Mouse (Mus musculus): ENCODE results near the gene Rnf32. TPM values are rescaled to one million over a fixed set of nuclear protein-coding genes. Genes with fewer than 3 reads are reported as not detected.

Gene Rnf32
- 0.94 and 2.6 TPM in 2 replicates for polyA plus RNA-seq (2011; ENCODE audit: insufficient read length, low read depth, missing spikeins)

- Histone ChIP-seq H3K4me1 (ENCODE audit: control insufficient read depth, insufficient read depth, low read length) (no peaks in the 10 kb centered on the region; the same call in 1 of the 2 replicates), H3K4me3 (ENCODE audit: insufficient read depth, low read length) (peak within 1 kb of the TSS; percentile 81), H3K27ac (ENCODE audit: insufficient read depth, low read length) (no peak within 1 kb of the TSS)
- TF ChIP-seq POLR2A (IDR thresholded peaks at IDR 0.05; ENCODE audit: low read depth, low read length) (peak; percentile 89), CTCF (IDR thresholded peaks at IDR 0.05; ENCODE audit: borderline replicate concordance, insufficient read depth, low read length) (no peak)
Measured at GRCm38 (mm10) chr5:29195570-29196263, at the start of gene Rnf32. TSS of gene Rnf32 (plus strand) at chr5:29195992.

GRCm38 (mm10) chr5:29150146-29150545 is 45.6 kb upstream of the Rnf32 start:
- no peaks in the 10 kb centered on the region for H3K4me1 ChIP-seq (ENCODE audit: control insufficient read depth, insufficient read depth, low read length)
- H3K27ac ChIP-seq (ENCODE audit: insufficient read depth, low read length) = no peak overlapping the region
- H3K4me3 ChIP-seq (ENCODE audit: insufficient read depth, low read length) = no peak overlapping the region
- no peak for TF ChIP-seq CTCF (IDR thresholded peaks at IDR 0.05; ENCODE audit: borderline replicate concordance, insufficient read depth, low read length)
- TF ChIP-seq POLR2A (IDR thresholded peaks at IDR 0.05; ENCODE audit: low read depth, low read length) = no peak

GRCm38 (mm10) chr5:29159849-29160248 is 35.9 kb upstream of the Rnf32 start:
- Histone ChIP-seq H3K4me1 (ENCODE audit: control insufficient read depth, insufficient read depth, low read length) (no peaks in the 10 kb centered on the region), H3K27ac (ENCODE audit: insufficient read depth, low read length) (no peak overlapping the region), H3K4me3 (ENCODE audit: insufficient read depth, low read length) (no peak overlapping the region)
- no peak for TF ChIP-seq CTCF (IDR thresholded peaks at IDR 0.05; ENCODE audit: borderline replicate concordance, insufficient read depth, low read length)
- no peak for TF ChIP-seq POLR2A (IDR thresholded peaks at IDR 0.05; ENCODE audit: low read depth, low read length)

GRCm38 (mm10) chr5:29166947-29167346 is 28.8 kb upstream of the Rnf32 start:
- H3K4me3 ChIP-seq (ENCODE audit: insufficient read depth, low read length) = no peak overlapping the region
- no peak overlapping the region for H3K27ac ChIP-seq (ENCODE audit: insufficient read depth, low read length)
- H3K4me1 ChIP-seq (ENCODE audit: control insufficient read depth, insufficient read depth, low read length) = no peaks in the 10 kb centered on the region
- TF ChIP-seq POLR2A (IDR thresholded peaks at IDR 0.05; ENCODE audit: low read depth, low read length) = no peak
- no peak for TF ChIP-seq CTCF (IDR thresholded peaks at IDR 0.05; ENCODE audit: borderline replicate concordance, insufficient read depth, low read length)

- H3K4me3 ChIP-seq (ENCODE audit: insufficient read depth, low read length) = no peak overlapping the region
- no peak overlapping the region for H3K27ac ChIP-seq (ENCODE audit: insufficient read depth, low read length)
- no peak for TF ChIP-seq POLR2A (IDR thresholded peaks at IDR 0.05; ENCODE audit: low read depth, low read length)
- no peak for TF ChIP-seq CTCF (IDR thresholded peaks at IDR 0.05; ENCODE audit: borderline replicate concordance, insufficient read depth, low read length)
- no peaks in the 10 kb centered on the region for H3K4me1 ChIP-seq (ENCODE audit: control insufficient read depth, insufficient read depth, low read length)
Measured at GRCm38 (mm10) chr5:29170193-29170592, 25.6 kb upstream of the Rnf32 start.

GRCm38 (mm10) chr5:29171165-29171564 is 24.6 kb upstream of the Rnf32 start:
- no peak overlapping the region for H3K4me3 ChIP-seq (ENCODE audit: insufficient read depth, low read length)
- no peaks in the 10 kb centered on the region for H3K4me1 ChIP-seq (ENCODE audit: control insufficient read depth, insufficient read depth, low read length)
- no peak for TF ChIP-seq CTCF (IDR thresholded peaks at IDR 0.05; ENCODE audit: borderline replicate concordance, insufficient read depth, low read length)
- no peak overlapping the region for H3K27ac ChIP-seq (ENCODE audit: insufficient read depth, low read length)

GRCm38 (mm10) chr5:29186798-29187197 is 9.0 kb upstream of the Rnf32 start:
- H3K27ac ChIP-seq (ENCODE audit: insufficient read depth, low read length) = no peak overlapping the region
- H3K4me3 ChIP-seq (ENCODE audit: insufficient read depth, low read length) = no peak overlapping the region
- H3K4me1 ChIP-seq (ENCODE audit: control insufficient read depth, insufficient read depth, low read length) = no peaks in the 10 kb centered on the region
- TF ChIP-seq POLR2A (IDR thresholded peaks at IDR 0.05; ENCODE audit: low read depth, low read length) = no peak
- TF ChIP-seq CTCF (IDR thresholded peaks at IDR 0.05; ENCODE audit: borderline replicate concordance, insufficient read depth, low read length) = no peak

- H3K4me3 ChIP-seq (ENCODE audit: insufficient read depth, low read length) = peak overlapping the region; percentile 81
- H3K27ac ChIP-seq (ENCODE audit: insufficient read depth, low read length) = no peak overlapping the region
- TF ChIP-seq POLR2A (IDR thresholded peaks at IDR 0.05; ENCODE audit: low read depth, low read length) = no peak
- TF ChIP-seq CTCF (IDR thresholded peaks at IDR 0.05; ENCODE audit: borderline replicate concordance, insufficient read depth, low read length) = no peak
- no peaks in the 10 kb centered on the region; the same call in 1 of the 2 replicates for H3K4me1 ChIP-seq (ENCODE audit: control insufficient read depth, insufficient read depth, low read length)
Measured at GRCm38 (mm10) chr5:29195231-29195569, 592 bp upstream of the Rnf32 start.

GRCm38 (mm10) chr5:29196264-29196658 is 469 bp downstream of the Rnf32 start:
- TF ChIP-seq CTCF (IDR thresholded peaks at IDR 0.05; ENCODE audit: borderline replicate concordance, insufficient read depth, low read length) (no peak), POLR2A (IDR thresholded peaks at IDR 0.05; ENCODE audit: low read depth, low read length) (no peak)
- no peak overlapping the region for H3K27ac ChIP-seq (ENCODE audit: insufficient read depth, low read length)
- no peaks in the 10 kb centered on the region; the same call in 1 of the 2 replicates for H3K4me1 ChIP-seq (ENCODE audit: control insufficient read depth, insufficient read depth, low read length)
- peak overlapping the region; percentile 76 for H3K4me3 ChIP-seq (ENCODE audit: insufficient read depth, low read length)

GRCm38 (mm10) chr5:29197187-29197586 is 1.4 kb downstream of the Rnf32 start:
- no peak overlapping the region for H3K4me3 ChIP-seq (ENCODE audit: insufficient read depth, low read length)
- H3K27ac ChIP-seq (ENCODE audit: insufficient read depth, low read length) = no peak overlapping the region
- H3K4me1 ChIP-seq (ENCODE audit: control insufficient read depth, insufficient read depth, low read length) = no peaks in the 10 kb centered on the region; the same call in 1 of the 2 replicates
- no peak for TF ChIP-seq CTCF (IDR thresholded peaks at IDR 0.05; ENCODE audit: borderline replicate concordance, insufficient read depth, low read length)
- TF ChIP-seq POLR2A (IDR thresholded peaks at IDR 0.05; ENCODE audit: low read depth, low read length) = no peak
